Mouse (Mus musculus) heart, adult 2 months (tissue): Measurements from ENCODE around the gene Sox13. TPM values are rescaled to one million over a fixed set of nuclear protein-coding genes. Genes with fewer than 3 reads are reported as not detected.
A peak's percentile ranks its signal among the peaks of the same experiment; 100 is the strongest.

ENCODE experiments used
- DNase-seq, 2 experiments: peaks; one replicate each; pipeline ENCODE4 v3.0.0; 2021
- H3K27ac ChIP-seq: fragments of 200-600 bp; 2 replicates; pipeline ENCODE4 v1.8.1; 2022
- H3K27me3 ChIP-seq: fragments of 200-500 bp; 2 replicates; pipeline ENCODE4 v1.6.1; 2012; ENCODE audit warnings: mild to moderate bottlenecking, low read length, inconsistent platforms, mixed read lengths; ENCODE audit not compliant: control insufficient read depth, insufficient read depth
- H3K36me3 ChIP-seq: fragments of 200-500 bp; 2 replicates; pipeline ENCODE4 v1.6.1; 2012; ENCODE audit warnings: low read length, inconsistent platforms; ENCODE audit not compliant: control insufficient read depth, insufficient read depth
- H3K4me1 ChIP-seq: fragments of 200-500 bp; 2 replicates; pipeline ENCODE4 v1.6.1; 2011; ENCODE audit warnings: low read length; ENCODE audit not compliant: control insufficient read depth, insufficient read depth
- H3K4me3 ChIP-seq: fragments of 200-600 bp; 2 replicates; pipeline ENCODE4 v1.8.1; 2022
- H3K79me2 ChIP-seq: fragments of 200-500 bp; replicated peaks from 2 replicates; pipeline ENCODE4 v1.6.1; 2012; ENCODE audit warnings: mild to moderate bottlenecking, inconsistent platforms, low read length, moderate library complexity, mixed read lengths; ENCODE audit not compliant: control insufficient read depth, insufficient read depth
- H3K9ac ChIP-seq: fragments of 200-500 bp; 2 replicates; pipeline ENCODE4 v1.6.1; 2012; ENCODE audit warnings: low read depth, mild to moderate bottlenecking, control low read depth, inconsistent platforms, low read length, mixed read lengths
- CTCF ChIP-seq: fragments of 200-600 bp; IDR thresholded peaks from 2 replicates; pipeline ENCODE4 v1.8.1; 2022; ENCODE audit warnings: antibody characterized with exemption, mild to moderate bottlenecking, moderate library complexity
- EP300 ChIP-seq: fragments of 200-500 bp; IDR thresholded peaks from 2 replicates; pipeline ENCODE4 v1.6.1; 2011; ENCODE audit warnings: low read depth, low read length, control low read depth; ENCODE audit not compliant: insufficient read depth
- POLR2A ChIP-seq: fragments of 200-500 bp; IDR thresholded peaks from 2 replicates; pipeline ENCODE4 v1.6.1; 2011; ENCODE audit warnings: mild to moderate bottlenecking, low read depth, low read length, control low read depth; ENCODE audit not compliant: insufficient read depth
- WGBS: fragments of 180-500 bp; shearing (Covaris S2); methylation state at CpG from one replicate; pipeline ENCODE4 v1.1.7; 2018; 5-methylcytosine and 5-hydroxymethylcytosine counted together
- intact Hi-C: fragments of 180-260 bp; cut with DNase I; formaldehyde crosslinking; loops from one replicate; pipeline ENCODE4 v1.15.1; 2025
- polyA plus RNA-seq: library from polyadenylated mRNA; depleted of rRNA; stranded (reverse); fragments of >200 nt; gene quantifications from 2 replicates; pipeline ENCODE4 v1.2.3, GENCODE M21; 2012
- total RNA-seq, 2 experiments: library from RNA; stranded (reverse); gene quantifications; 2 replicates each; pipeline ENCODE4 v1.2.3; 2021

Gene Sox13
- total and polyA plus RNA-seq, 3 experiments = 15.3 to 24.7 (median 16.2) TPM

GRCm38 (mm10) chr1:133437916-133438683 is 13.9 kb upstream of the Sox13 start:
- Histone ChIP-seq H3K27ac (no peak overlapping the region), H3K9ac (no peak overlapping the region), H3K27me3 (no peaks in the 10 kb centered on the region), H3K79me2 (no peaks in the 10 kb centered on the region), H3K4me3 (no peak overlapping the region), H3K36me3 (no peaks in the 10 kb centered on the region), H3K4me1 (peaks cover 2% of the 10 kb centered on the region; the same call in 1 of the 2 replicates)
- DNase-seq = no peak
- intact Hi-C loops = no loop called here
- 63% methylated on average over 14 of the region's 14 CpGs for WGBS
- TF ChIP-seq EP300 (no peak), CTCF (no peak), POLR2A (no peak)

GRCm38 (mm10) chr1:133434756-133435112 is 10.6 kb upstream of the Sox13 start:
- Histone ChIP-seq H3K4me3 (peak overlapping the region; percentile 40), H3K27ac (peak overlapping the region; percentile 53; the same call in 1 of the 2 replicates), H3K4me1 (peaks cover 2% of the 10 kb centered on the region; the same call in 1 of the 2 replicates), H3K36me3 (no peaks in the 10 kb centered on the region), H3K79me2 (no peaks in the 10 kb centered on the region), H3K9ac (no peak overlapping the region; the same call in 1 of the 2 replicates), H3K27me3 (no peaks in the 10 kb centered on the region)
- no peak for DNase-seq
- intact Hi-C loops = no loop called here
- TF ChIP-seq POLR2A (no peak), EP300 (no peak), CTCF (no peak)
- WGBS = 19% methylated on average over 10 of the region's 10 CpGs

DNA sequence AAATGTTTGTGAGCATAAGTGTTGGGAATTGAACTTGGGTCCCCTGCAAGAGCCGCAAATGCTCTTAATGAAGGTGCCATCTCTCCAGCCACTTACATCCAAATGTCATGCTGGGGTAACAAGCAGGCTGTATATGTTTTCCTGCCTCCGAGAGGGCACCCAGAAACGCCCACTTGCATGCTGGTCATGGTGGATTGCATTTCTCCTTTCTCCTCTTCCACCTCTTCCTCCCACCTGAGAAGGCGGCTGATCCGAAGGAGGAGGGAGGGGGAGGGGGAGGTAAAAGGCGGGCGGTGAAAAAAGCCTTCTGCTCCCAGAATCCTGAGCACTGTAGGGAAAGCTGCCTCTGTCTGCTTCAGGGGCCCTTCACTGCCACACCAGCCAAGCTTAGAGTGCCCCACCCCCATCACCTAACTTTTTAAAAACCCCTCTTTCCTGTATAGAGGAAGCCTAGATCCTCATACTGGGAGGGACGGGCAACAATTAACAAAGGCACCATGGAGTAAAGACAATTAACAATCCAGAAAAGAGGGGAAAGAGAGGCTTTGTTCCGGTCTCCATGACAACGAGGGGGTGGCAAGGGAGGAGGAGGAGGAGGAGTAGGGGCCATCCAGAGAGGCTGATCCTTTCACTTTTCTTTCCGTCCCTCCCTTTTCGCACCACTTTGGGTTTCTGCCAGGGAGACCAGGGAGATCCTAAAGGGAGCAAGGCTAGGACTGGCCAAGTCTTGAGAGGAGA is 10.0 kb upstream of the Sox13 start:
- intact Hi-C loops = no loop called here
- no peak for TF ChIP-seq POLR2A
- no peak for TF ChIP-seq CTCF
- no peak for TF ChIP-seq EP300
- Histone ChIP-seq H3K4me3 (peak overlapping the region; percentile 40), H3K36me3 (no peaks in the 10 kb centered on the region), H3K27ac (peak overlapping the region; percentile 53; the same call in 1 of the 2 replicates), H3K9ac (no peak overlapping the region; the same call in 1 of the 2 replicates), H3K4me1 (peaks cover 2% of the 10 kb centered on the region; the same call in 1 of the 2 replicates), H3K27me3 (no peaks in the 10 kb centered on the region), H3K79me2 (no peaks in the 10 kb centered on the region)
- DNase-seq = peak; percentile 50 to 60
- WGBS = 18% methylated on average over 11 of the region's 12 CpGs

GRCm38 (mm10) chr1:133432566-133432965 is 8.4 kb upstream of the Sox13 start:
- intact Hi-C loops = no loop called here
- no peak overlapping the region for H3K4me3 ChIP-seq
- 36% methylated on average over 2 of the region's 2 CpGs for WGBS
- TF ChIP-seq EP300 (no peak), CTCF (no peak), POLR2A (no peak)
- H3K4me1 ChIP-seq = peaks cover 2% of the 10 kb centered on the region; the same call in 1 of the 2 replicates
- no peak overlapping the region for H3K9ac ChIP-seq
- H3K79me2 ChIP-seq = no peaks in the 10 kb centered on the region
- no peak overlapping the region for H3K27ac ChIP-seq
- H3K27me3 ChIP-seq = no peaks in the 10 kb centered on the region
- DNase-seq = no peak
- no peaks in the 10 kb centered on the region for H3K36me3 ChIP-seq

GRCm38 (mm10) chr1:133431133-133431532 is 7.0 kb upstream of the Sox13 start:
- TF ChIP-seq CTCF = no peak
- no peak for TF ChIP-seq EP300
- no peak for TF ChIP-seq POLR2A
- 97% methylated on average over 2 of the region's 2 CpGs for WGBS
- Histone ChIP-seq H3K27me3 (no peaks in the 10 kb centered on the region), H3K36me3 (no peaks in the 10 kb centered on the region), H3K9ac (no peak overlapping the region), H3K4me3 (no peak overlapping the region), H3K27ac (no peak overlapping the region), H3K79me2 (no peaks in the 10 kb centered on the region), H3K4me1 (peaks cover 2% of the 10 kb centered on the region; the same call in 1 of the 2 replicates)
- DNase-seq = no peak
- intact Hi-C loops = no loop called here
